Mouse (Mus musculus): Measurements from ENCODE around the gene Prrx1. TPM values are rescaled to one million over a fixed set of nuclear protein-coding genes. Genes with fewer than 3 reads are reported as not detected.

The Prrx1 gene
- polyA plus RNA-seq, 1 experiment from 2014 or later: 9.1 TPM

- Histone ChIP-seq H3K4me2 (no peak overlapping the region), H3K9me3 (replicated peaks; ENCODE audit: control insufficient read depth, low read length) (peaks cover 3% of the 10 kb centered on the region; the same call in 1 of the 2 replicates), H3K4me3 (ENCODE audit: low read depth, low read length) (no peak overlapping the region), H3K36me3 (ENCODE audit: control insufficient read depth, insufficient read depth, low read length) (no peaks in the 10 kb centered on the region), H3K9ac (ENCODE audit: low read depth, low read length) (no peak overlapping the region), H3K4me1 (ENCODE audit: control insufficient read depth, insufficient read depth, low read length) (no peaks in the 10 kb centered on the region), H3K27ac (ENCODE audit: low read depth, low read length) (no peak overlapping the region), H3K27me3 (ENCODE audit: control insufficient read depth, insufficient read depth, low read length) (no peaks in the 10 kb centered on the region)
- no peak for ATAC-seq (replicated peaks; ENCODE audit: insufficient number of reproducible peaks, low FRiP score, low TSS enrichment)
- 88% methylated on average over 8 of the region's 8 CpGs for WGBS (ENCODE audit: insufficient replicate concordance)
Measured at GRCm38 (mm10) chr1:163266853-163267538, 46.5 kb downstream of the Prrx1 start.

- Histone ChIP-seq H3K27me3 (ENCODE audit: control insufficient read depth, insufficient read depth, low read length) (no peaks in the 10 kb centered on the region), H3K36me3 (ENCODE audit: control insufficient read depth, insufficient read depth, low read length) (no peaks in the 10 kb centered on the region; the same call in 1 of the 2 replicates), H3K4me3 (ENCODE audit: low read depth, low read length) (no peak overlapping the region), H3K9me3 (replicated peaks; ENCODE audit: control insufficient read depth, low read length) (no peaks in the 10 kb centered on the region), H3K4me1 (ENCODE audit: control insufficient read depth, insufficient read depth, low read length) (no peaks in the 10 kb centered on the region), H3K4me2 (no peak overlapping the region), H3K27ac (ENCODE audit: low read depth, low read length) (no peak overlapping the region), H3K9ac (ENCODE audit: low read depth, low read length) (no peak overlapping the region)
- WGBS (ENCODE audit: insufficient replicate concordance): 76% methylated on average over 2 of the region's 2 CpGs
- no peak for ATAC-seq (replicated peaks; ENCODE audit: insufficient number of reproducible peaks, low FRiP score, low TSS enrichment)
Measured at GRCm38 (mm10) chr1:163257298-163257697, 56.2 kb downstream of the Prrx1 start.

DNA sequence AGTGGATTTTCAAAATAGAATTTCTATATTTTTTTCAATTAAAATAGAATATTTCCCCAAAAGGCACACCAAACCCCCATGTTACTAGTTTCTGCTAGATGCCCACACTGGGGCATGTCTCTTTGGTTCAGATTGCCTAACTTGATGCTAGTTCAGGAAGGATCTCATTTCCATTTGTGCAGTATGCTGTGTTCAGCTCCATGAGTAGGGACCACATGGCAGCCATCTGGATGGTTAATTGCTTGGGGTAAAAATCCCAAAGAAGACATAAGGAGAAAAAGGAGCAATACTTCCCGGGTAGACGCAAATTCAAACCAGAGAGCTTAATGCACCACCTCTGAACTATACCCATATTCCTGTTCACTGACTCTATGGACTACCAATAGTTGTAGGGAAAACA is 57.6 kb downstream of the Prrx1 start:
- Histone ChIP-seq H3K27me3 (ENCODE audit: control insufficient read depth, insufficient read depth, low read length) (no peaks in the 10 kb centered on the region), H3K36me3 (ENCODE audit: control insufficient read depth, insufficient read depth, low read length) (no peaks in the 10 kb centered on the region), H3K9ac (ENCODE audit: low read depth, low read length) (no peak overlapping the region), H3K9me3 (replicated peaks; ENCODE audit: control insufficient read depth, low read length) (no peaks in the 10 kb centered on the region), H3K4me2 (no peak overlapping the region), H3K4me1 (ENCODE audit: control insufficient read depth, insufficient read depth, low read length) (no peaks in the 10 kb centered on the region), H3K27ac (ENCODE audit: low read depth, low read length) (no peak overlapping the region), H3K4me3 (ENCODE audit: low read depth, low read length) (no peak overlapping the region)
- WGBS (ENCODE audit: insufficient replicate concordance): 84% methylated on average over 2 of the region's 2 CpGs
- ATAC-seq (replicated peaks; ENCODE audit: insufficient number of reproducible peaks, low FRiP score, low TSS enrichment): no peak

DNA sequence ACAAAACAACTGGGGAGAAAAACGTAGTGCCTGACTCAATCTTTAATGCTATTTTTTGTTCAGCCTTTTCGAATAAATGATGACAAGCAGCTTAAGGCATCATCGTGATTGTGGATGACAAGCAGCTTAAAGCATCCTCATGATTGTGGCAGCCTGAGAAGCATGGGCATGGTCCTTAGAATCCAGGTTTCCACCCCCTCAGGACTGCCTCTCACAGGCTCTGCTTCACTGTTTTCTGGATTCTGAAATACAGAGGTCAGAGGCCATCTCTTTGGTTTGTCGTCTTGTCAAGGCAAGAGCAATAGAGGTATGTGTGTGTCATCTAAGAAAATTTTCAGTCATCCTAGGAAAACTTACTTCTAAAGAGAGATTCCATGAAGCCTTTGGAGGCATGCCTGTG is 60.7 kb downstream of the Prrx1 start:
- Histone ChIP-seq H3K4me2 (no peak overlapping the region), H3K4me1 (ENCODE audit: control insufficient read depth, insufficient read depth, low read length) (no peaks in the 10 kb centered on the region), H3K4me3 (ENCODE audit: low read depth, low read length) (no peak overlapping the region), H3K27me3 (ENCODE audit: control insufficient read depth, insufficient read depth, low read length) (no peaks in the 10 kb centered on the region), H3K36me3 (ENCODE audit: control insufficient read depth, insufficient read depth, low read length) (no peaks in the 10 kb centered on the region), H3K9ac (ENCODE audit: low read depth, low read length) (no peak overlapping the region), H3K9me3 (replicated peaks; ENCODE audit: control insufficient read depth, low read length) (no peaks in the 10 kb centered on the region), H3K27ac (ENCODE audit: low read depth, low read length) (no peak overlapping the region)
- WGBS (ENCODE audit: insufficient replicate concordance): 73% methylated on average over 4 of the region's 4 CpGs
- no peak for ATAC-seq (replicated peaks; ENCODE audit: insufficient number of reproducible peaks, low FRiP score, low TSS enrichment)

DNA sequence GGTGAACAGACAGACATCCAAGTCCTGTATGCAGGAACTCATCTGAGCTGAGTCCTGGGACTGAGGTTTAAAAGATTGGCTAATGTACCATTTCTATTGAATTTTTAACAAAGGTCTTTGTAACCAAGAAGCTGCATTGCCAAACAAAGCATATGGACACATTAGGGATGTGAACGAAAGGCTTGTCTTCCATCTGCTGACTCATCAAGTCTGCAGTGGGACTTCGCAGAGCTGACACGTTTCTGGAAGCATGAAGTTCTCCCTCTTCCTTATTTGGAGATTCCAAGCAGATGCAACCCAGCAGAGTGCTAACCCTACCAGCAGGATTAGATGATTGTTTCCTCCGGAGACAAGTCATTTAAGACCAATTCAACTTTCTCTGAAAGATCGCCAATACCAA is 61.2 kb downstream of the Prrx1 start:
- Histone ChIP-seq H3K4me3 (ENCODE audit: low read depth, low read length) (no peak overlapping the region), H3K36me3 (ENCODE audit: control insufficient read depth, insufficient read depth, low read length) (no peaks in the 10 kb centered on the region), H3K4me1 (ENCODE audit: control insufficient read depth, insufficient read depth, low read length) (no peaks in the 10 kb centered on the region), H3K4me2 (no peak overlapping the region), H3K27me3 (ENCODE audit: control insufficient read depth, insufficient read depth, low read length) (no peaks in the 10 kb centered on the region), H3K9me3 (replicated peaks; ENCODE audit: control insufficient read depth, low read length) (no peaks in the 10 kb centered on the region), H3K9ac (ENCODE audit: low read depth, low read length) (no peak overlapping the region), H3K27ac (ENCODE audit: low read depth, low read length) (no peak overlapping the region)
- ATAC-seq (replicated peaks; ENCODE audit: insufficient number of reproducible peaks, low FRiP score, low TSS enrichment): no peak
- WGBS (ENCODE audit: insufficient replicate concordance): 70% methylated on average over 5 of the region's 5 CpGs

GRCm38 (mm10) chr1:163251766-163252165 is 61.7 kb downstream of the Prrx1 start:
- WGBS (ENCODE audit: insufficient replicate concordance): 68% methylated on average over 1 of the region's 1 CpGs
- Histone ChIP-seq H3K27me3 (ENCODE audit: control insufficient read depth, insufficient read depth, low read length) (no peaks in the 10 kb centered on the region), H3K4me1 (ENCODE audit: control insufficient read depth, insufficient read depth, low read length) (no peaks in the 10 kb centered on the region), H3K9me3 (replicated peaks; ENCODE audit: control insufficient read depth, low read length) (no peaks in the 10 kb centered on the region), H3K9ac (ENCODE audit: low read depth, low read length) (no peak overlapping the region), H3K4me2 (no peak overlapping the region), H3K27ac (ENCODE audit: low read depth, low read length) (no peak overlapping the region), H3K4me3 (ENCODE audit: low read depth, low read length) (no peak overlapping the region), H3K36me3 (ENCODE audit: control insufficient read depth, insufficient read depth, low read length) (no peaks in the 10 kb centered on the region)
- ATAC-seq (replicated peaks; ENCODE audit: insufficient number of reproducible peaks, low FRiP score, low TSS enrichment): no peak

DNA sequence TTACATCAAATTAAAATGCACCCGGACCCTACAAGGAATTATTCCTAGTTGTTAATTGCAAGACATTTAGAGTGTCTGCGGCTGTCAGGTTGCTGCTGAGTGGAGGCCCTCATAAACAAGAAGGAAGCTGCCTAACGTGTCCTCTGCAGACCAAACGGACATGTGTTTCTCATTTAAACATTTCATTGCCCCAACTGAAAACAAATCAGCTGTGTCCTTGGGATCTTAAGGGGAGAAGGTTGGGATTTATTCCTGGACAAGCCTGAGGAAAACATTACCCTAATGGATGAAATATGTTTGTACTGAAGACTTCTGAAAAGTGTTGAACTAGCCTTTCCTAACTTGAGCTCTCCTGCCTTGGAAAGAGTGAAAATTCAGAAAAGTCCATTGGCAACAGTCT is 74.6 kb downstream of the Prrx1 start:
- ATAC-seq (replicated peaks; ENCODE audit: insufficient number of reproducible peaks, low FRiP score, low TSS enrichment): no peak
- no peak overlapping the region for H3K27ac ChIP-seq (ENCODE audit: low read depth, low read length)

DNA sequence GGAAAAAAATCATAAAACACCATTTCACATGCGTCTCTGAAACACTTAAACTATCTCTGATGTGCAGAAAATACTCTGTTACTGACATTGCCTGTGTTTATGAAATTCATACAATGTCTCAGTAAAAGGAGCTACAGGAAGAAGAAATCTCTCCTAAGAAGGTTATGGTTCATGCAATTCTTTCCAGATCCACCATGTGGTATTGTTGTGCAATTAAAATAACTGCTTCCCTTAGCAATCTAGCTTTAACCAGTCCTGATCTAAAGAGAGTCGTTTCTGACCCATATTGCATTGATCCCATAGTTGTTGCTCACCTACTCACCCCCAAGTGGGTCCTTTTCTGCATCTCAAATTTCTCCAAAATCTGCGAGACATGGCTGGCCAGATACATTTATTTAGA is 82.3 kb downstream of the Prrx1 start:
- no peaks in the 10 kb centered on the region for H3K36me3 ChIP-seq (ENCODE audit: control insufficient read depth, insufficient read depth, low read length)
- H3K4me1 ChIP-seq (ENCODE audit: control insufficient read depth, insufficient read depth, low read length): no peaks in the 10 kb centered on the region
- ATAC-seq (replicated peaks; ENCODE audit: insufficient number of reproducible peaks, low FRiP score, low TSS enrichment): no peak
- no peaks in the 10 kb centered on the region for H3K9me3 ChIP-seq (replicated peaks; ENCODE audit: control insufficient read depth, low read length)
- no peak overlapping the region for H3K4me3 ChIP-seq (ENCODE audit: low read depth, low read length)
- 70% methylated on average over 3 of the region's 3 CpGs for WGBS (ENCODE audit: insufficient replicate concordance)
- H3K9ac ChIP-seq (ENCODE audit: low read depth, low read length): no peak overlapping the region
- no peaks in the 10 kb centered on the region for H3K27me3 ChIP-seq (ENCODE audit: control insufficient read depth, insufficient read depth, low read length)
- no peak overlapping the region for H3K27ac ChIP-seq (ENCODE audit: low read depth, low read length)
- no peak overlapping the region for H3K4me2 ChIP-seq

More for the DNA sequence above, 74.6 kb downstream of the Prrx1 start:
- Histone ChIP-seq H3K4me2 (no peak overlapping the region), H3K9me3 (replicated peaks; ENCODE audit: control insufficient read depth, low read length) (no peaks in the 10 kb centered on the region), H3K4me3 (ENCODE audit: low read depth, low read length) (no peak overlapping the region), H3K36me3 (ENCODE audit: control insufficient read depth, insufficient read depth, low read length) (no peaks in the 10 kb centered on the region), H3K27me3 (ENCODE audit: control insufficient read depth, insufficient read depth, low read length) (no peaks in the 10 kb centered on the region), H3K9ac (ENCODE audit: low read depth, low read length) (no peak overlapping the region), H3K4me1 (ENCODE audit: control insufficient read depth, insufficient read depth, low read length) (no peaks in the 10 kb centered on the region)
- WGBS (ENCODE audit: insufficient replicate concordance): 65% methylated on average over 4 of the region's 4 CpGs

DNA sequence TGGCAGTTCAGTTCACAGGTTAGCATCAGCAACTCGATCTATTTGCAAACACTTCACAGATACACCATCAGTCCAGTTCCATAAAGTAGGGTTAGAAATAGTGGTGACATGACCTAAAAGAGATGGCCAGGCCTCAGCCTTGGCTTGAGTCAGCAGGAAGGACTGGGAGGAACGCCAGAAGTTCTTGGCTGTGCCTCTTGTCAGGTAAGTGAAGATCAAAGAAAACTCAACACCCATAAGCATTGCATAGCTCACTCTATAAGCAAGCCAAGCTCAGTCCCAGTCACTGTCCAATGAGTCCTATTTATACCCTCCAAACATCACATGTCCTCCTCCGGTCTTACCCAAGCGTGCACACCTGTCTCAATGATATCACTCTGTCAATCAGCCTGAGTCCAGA is 87.2 kb downstream of the Prrx1 start:
- Histone ChIP-seq H3K27me3 (ENCODE audit: control insufficient read depth, insufficient read depth, low read length) (no peaks in the 10 kb centered on the region), H3K9ac (ENCODE audit: low read depth, low read length) (no peak overlapping the region), H3K4me1 (ENCODE audit: control insufficient read depth, insufficient read depth, low read length) (no peaks in the 10 kb centered on the region), H3K4me2 (no peak overlapping the region), H3K27ac (ENCODE audit: low read depth, low read length) (no peak overlapping the region), H3K36me3 (ENCODE audit: control insufficient read depth, insufficient read depth, low read length) (no peaks in the 10 kb centered on the region), H3K4me3 (ENCODE audit: low read depth, low read length) (no peak overlapping the region), H3K9me3 (replicated peaks; ENCODE audit: control insufficient read depth, low read length) (no peaks in the 10 kb centered on the region)
- ATAC-seq (replicated peaks; ENCODE audit: insufficient number of reproducible peaks, low FRiP score, low TSS enrichment): no peak
- WGBS (ENCODE audit: insufficient replicate concordance): 79% methylated on average over 4 of the region's 4 CpGs

All from heart, embryonic 11.5 days (tissue).